Mouse (Mus musculus): Measurements from ENCODE around the gene E130114P18Rik. TPM values are rescaled to one million over a fixed set of nuclear protein-coding genes. Genes with fewer than 3 reads are reported as not detected.

The E130114P18Rik gene
- total RNA-seq (2021) = under 1 TPM; 0.38 to 0.39 TPM
- long read RNA-seq, experiment 1, partial matches to known transcripts = 0 of 1 reads
- long read RNA-seq, experiment 1, other reads (novel, unspliced or antisense) = 1 of 1 reads
- long read RNA-seq, experiment 2 = 0 reads

DNA sequence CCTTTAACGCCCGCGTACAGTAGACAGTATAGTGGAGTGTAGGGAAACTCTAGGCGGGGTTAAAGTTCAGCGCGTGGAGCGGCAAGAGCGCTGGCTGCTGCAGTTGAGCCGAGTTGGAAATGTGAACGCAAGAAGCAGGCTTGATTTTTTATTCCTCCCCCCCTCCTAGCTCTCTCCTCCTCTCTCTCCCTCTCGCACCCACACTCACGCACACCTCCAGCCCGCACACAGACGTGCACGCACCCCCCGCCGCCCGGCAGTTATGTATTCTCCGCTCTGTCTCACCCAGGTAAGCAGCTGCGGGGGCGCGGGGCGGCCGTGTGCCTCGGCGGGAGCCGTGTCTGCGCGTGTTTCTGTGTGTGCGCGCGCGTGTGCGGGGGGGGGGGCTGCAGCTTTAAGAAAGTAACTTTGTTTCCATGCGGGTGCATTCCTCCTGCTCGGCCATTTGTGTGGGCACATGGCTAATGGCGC lies at the start of gene E130114P18Rik:
E130114P18Rik (minus strand) TSS at position 373 of the 471 bp plus-strand sequence.
- intact Hi-C loops (cut with DNase I; ENCODE audit: low total_unique reads) = loop anchor here (5.0 to 10.0 kb wide), 2 partner anchors 87 to 225 kb away; no protein-coding TSS in a partner anchor
- peak; percentile 57 for DNase-seq

GRCm38 (mm10) chr4:97827115-97827514 lies 49.2 kb upstream of the E130114P18Rik start:
- intact Hi-C loops (cut with DNase I; ENCODE audit: low total_unique reads) = no loop called here
- DNase-seq = no peak

DNA sequence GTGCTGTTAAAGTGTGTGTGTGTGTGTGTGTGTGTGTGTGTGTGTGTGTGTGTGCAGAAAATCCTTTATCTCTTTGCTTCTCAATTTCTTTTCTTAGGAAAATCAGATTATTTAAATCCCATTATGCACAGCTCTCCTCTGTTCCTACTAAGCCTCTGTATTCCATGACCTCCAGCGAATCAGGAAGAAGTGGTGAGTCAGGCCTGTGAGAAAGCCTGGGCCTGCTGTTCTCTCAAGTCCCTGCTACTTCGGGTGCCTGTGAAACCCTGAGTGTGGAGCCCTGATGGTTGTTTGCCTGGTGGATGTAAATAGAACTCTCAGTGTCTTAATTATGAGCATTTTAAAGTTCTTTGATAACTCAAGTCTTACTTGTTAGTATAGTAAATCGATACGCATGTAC lies 48.0 kb upstream of the E130114P18Rik start:
- no peak for DNase-seq
- intact Hi-C loops (cut with DNase I; ENCODE audit: low total_unique reads) = no loop called here

DNA sequence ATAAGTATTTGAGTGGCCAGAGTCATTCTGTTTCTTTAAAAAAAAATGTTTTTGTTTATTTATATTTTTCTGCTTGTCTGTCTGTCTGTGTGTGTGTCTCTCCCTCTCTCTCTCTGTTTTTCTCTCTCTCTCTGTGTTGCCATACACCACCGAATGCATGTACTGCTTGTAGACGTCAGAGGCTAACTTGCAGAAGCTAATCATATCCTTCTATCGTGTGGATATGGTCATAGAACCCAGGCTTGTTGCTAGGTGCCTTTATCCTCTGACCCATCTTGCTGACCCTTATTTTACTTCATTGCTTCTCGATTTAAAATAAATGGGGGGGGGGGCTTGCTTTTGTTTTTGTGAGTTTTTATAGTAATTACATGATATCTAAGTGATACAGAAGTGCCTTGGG lies 47.6 kb upstream of the E130114P18Rik start:
- intact Hi-C loops (cut with DNase I; ENCODE audit: low total_unique reads) = no loop called here

GRCm38 (mm10) chr4:97824451-97824850 lies 46.6 kb upstream of the E130114P18Rik start:
- intact Hi-C loops (cut with DNase I; ENCODE audit: low total_unique reads) = no loop called here
- no peak for DNase-seq

More for the DNA sequence above, 47.6 kb upstream of the E130114P18Rik start:
- no peak for DNase-seq

- no peak for DNase-seq
- intact Hi-C loops (cut with DNase I; ENCODE audit: low total_unique reads) = no loop called here
Measured at GRCm38 (mm10) chr4:97823512-97823911, 45.6 kb upstream of the E130114P18Rik start.

DNA sequence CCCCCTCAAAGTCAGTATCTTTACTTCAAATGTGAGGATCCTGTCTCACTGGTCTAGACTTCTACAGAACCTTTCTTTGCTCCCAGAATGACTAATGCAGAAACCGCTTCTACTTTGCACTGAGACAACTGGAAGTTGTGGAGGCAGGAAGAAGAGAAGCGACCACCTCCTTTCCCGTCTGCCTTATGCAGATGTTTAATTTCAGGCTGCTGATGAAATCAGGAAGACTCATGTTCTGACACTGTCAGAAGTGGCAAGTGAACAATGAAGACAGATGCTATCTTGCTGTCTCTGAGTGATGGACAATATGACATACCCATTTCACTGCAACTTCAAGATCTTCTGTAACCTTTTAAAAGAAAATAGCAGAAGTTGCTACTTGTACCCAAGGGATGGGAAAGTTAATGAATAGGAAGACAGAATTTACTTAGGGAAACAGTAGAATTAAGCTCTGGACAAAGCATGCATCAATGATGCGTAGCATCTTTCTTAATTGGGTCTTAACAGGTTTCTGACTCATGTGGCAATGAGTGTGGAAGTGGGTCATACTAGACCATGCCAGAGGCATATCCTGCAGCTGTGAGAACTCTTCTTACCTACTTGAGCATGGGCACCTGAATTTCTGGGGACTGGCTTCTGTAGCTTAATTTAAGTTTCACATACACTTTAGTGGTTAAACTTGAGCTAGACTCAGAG lies 43.8 kb upstream of the E130114P18Rik start:
- intact Hi-C loops (cut with DNase I; ENCODE audit: low total_unique reads) = no loop called here
- DNase-seq = no peak

- intact Hi-C loops (cut with DNase I; ENCODE audit: low total_unique reads) = no loop called here
- DNase-seq = no peak
Measured at GRCm38 (mm10) chr4:97820474-97821259, 42.8 kb upstream of the E130114P18Rik start.

DNA sequence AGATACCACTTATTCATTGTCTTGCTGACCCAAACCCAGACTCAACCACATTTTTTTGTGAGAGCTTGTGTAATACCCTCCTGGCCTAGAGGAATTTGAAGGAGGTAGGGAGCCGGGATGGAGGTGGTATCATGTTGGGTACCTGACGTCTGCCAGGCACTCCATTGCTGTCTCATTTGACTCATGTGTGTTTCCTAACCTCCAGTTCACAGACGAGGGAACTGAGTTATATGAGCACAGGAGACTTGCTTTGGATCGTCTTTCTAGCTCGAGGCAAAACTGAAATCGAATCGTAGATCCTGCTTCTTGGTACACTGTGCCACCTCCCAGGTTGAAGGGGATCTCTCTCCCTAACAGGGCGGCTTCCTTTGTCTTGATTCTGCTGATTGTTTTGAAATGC lies 41.2 kb upstream of the E130114P18Rik start:
- intact Hi-C loops (cut with DNase I; ENCODE audit: low total_unique reads) = no loop called here
- DNase-seq = no peak

DNA sequence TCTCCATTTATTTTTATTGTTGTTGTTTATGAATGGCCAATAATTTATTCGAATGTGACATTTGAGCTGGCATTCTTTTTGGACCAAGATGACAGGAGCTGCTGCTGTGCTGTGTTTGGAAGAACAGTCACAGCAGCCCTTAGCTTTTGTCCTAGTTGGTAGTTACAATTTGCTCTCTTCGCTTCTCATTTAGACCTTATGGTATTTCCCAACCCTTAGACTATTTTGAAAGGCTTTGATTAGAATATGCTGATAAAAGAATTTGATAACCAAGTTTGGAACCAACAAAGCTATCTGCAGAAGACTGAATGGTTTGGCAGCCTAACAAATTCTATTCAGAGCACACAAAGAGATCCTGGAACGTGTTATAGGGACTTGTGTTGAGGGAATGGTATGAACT lies 40.6 kb upstream of the E130114P18Rik start:
- intact Hi-C loops (cut with DNase I; ENCODE audit: low total_unique reads) = no loop called here
- DNase-seq = no peak

DNA sequence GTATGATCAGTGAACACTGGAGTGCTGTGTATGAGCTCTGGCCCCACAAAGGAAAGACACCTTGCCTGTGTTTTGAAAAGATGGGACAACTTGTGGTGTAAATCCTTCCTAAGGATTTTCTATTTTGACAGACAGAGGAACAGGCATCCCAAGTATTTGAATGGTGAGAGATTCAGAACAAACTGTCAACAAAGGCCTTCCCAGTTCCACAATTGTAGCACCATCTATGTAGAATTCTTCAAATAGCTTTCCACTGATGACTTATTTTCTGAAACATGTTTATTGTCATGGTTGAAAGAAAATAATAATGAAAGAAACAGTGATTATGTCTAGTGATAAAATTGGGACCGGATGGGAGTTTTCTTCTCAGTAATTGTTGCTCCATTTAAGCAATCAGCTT lies 39.9 kb upstream of the E130114P18Rik start:
- intact Hi-C loops (cut with DNase I; ENCODE audit: low total_unique reads) = no loop called here
- DNase-seq = no peak

- DNase-seq = no peak
- intact Hi-C loops (cut with DNase I; ENCODE audit: low total_unique reads) = no loop called here
Measured at GRCm38 (mm10) chr4:97816753-97817152, 38.9 kb upstream of the E130114P18Rik start.

DNA sequence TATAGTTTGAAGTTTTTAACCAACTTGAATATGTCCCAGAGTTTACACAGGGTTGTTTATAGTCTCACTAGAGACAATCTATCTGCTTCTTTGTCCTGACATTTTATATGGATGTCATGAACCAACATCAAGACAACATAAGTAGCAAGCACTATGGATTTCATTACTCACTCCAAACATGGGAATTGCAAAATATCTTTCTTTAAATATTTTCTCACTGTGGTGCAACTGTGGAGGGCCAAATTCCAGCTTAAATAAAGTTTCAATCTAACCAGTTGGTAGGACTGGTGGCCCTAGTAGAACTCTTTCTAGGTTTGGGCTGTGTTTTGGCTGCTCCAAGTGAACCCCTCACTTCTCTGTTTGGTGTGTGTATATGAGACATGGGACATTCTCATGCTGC lies 38.1 kb upstream of the E130114P18Rik start:
- intact Hi-C loops (cut with DNase I; ENCODE audit: low total_unique reads) = no loop called here
- DNase-seq = no peak

GRCm38 (mm10) chr4:97814515-97814914 lies 36.6 kb upstream of the E130114P18Rik start:
- no peak for DNase-seq
- intact Hi-C loops (cut with DNase I; ENCODE audit: low total_unique reads) = no loop called here

DNA sequence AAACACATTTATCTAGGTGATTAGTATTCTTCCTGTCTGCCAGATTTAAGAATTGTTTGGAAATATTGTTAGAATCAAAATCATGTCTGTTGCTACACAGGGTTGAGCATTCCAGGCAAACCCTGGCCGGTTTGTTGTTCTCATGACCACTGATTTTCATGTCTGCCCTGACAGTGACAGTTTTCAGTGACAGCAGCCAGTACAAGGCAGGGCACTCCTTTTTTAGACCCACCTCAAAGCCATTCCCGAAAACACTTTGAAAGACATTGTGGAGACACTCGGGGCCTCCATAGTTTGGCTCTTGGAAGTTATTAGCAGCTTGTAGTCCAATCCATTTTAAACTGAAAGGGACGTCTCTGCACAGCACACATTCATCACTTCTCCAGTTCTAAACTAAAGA lies 36.1 kb upstream of the E130114P18Rik start:
- no peak for DNase-seq
- intact Hi-C loops (cut with DNase I; ENCODE audit: low total_unique reads) = no loop called here

GRCm38 (mm10) chr4:97813035-97813434 lies 35.2 kb upstream of the E130114P18Rik start:
- intact Hi-C loops (cut with DNase I; ENCODE audit: low total_unique reads) = no loop called here
- no peak for DNase-seq

GRCm38 (mm10) chr4:97810348-97810939 lies 32.6 kb upstream of the E130114P18Rik start:
- intact Hi-C loops (cut with DNase I; ENCODE audit: low total_unique reads) = no loop called here
- no peak for DNase-seq

- DNase-seq = no peak
- intact Hi-C loops (cut with DNase I; ENCODE audit: low total_unique reads) = no loop called here
Measured at GRCm38 (mm10) chr4:97809582-97810295, 31.9 kb upstream of the E130114P18Rik start.

DNA sequence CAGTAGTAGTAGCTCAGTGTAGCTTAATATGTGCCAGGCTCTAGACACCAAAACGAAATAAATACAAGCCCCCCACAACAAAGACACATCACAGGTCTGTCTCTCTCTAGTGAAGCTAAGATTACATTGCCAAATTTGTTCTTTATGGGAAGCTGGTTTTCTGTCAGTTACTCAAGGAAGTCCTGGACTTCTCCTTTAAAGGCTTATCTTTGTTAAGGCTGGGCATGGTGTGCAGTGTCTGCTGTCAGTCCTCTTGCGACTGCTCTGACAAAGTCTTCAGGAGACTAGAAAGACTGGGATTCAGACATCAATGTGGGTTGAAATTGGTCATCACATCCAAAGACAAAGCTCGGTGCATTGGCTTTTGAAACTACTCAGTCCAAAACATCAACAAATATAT lies 31.0 kb upstream of the E130114P18Rik start:
- intact Hi-C loops (cut with DNase I; ENCODE audit: low total_unique reads) = no loop called here
- no peak for DNase-seq

DNA sequence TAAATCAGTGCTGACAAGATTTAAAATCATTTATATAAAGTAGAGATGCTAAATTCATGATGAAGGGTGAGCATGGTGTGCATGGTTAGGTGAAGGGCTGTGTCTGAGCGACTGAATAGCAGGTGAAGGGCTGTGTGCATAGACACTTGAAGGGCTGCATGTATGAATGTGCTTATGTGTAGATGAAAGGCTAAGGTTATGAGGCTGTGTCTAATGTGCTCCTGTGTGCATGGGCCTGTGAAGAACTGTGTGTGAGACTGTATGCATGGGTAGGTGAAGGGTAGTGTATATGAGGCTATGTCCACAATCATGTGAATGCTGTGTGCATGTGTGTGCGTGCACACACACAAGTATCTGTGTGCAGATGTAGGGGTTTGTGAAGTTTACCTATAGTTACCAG lies 29.0 kb upstream of the E130114P18Rik start:
- intact Hi-C loops (cut with DNase I; ENCODE audit: low total_unique reads) = no loop called here
- DNase-seq = no peak
